Mouse (Mus musculus) liver, embryonic 14.5 days (tissue): ENCODE measurements around the gene Hemk1.

ENCODE experiments used
- CTCF ChIP-seq: IDR thresholded peaks from 2 replicates; pipeline ENCODE4 v1.5.1; 2016; ENCODE audit warnings: antibody characterized with exemption, low read depth, control low read depth
- EP300 ChIP-seq: IDR thresholded peaks from 2 replicates; pipeline ENCODE4 v1.6.1; 2016; ENCODE audit warnings: antibody characterized with exemption, low read depth

- TF ChIP-seq EP300, result no peak
- TF ChIP-seq CTCF, result no peak
These were observed 60.0 kb downstream of the Hemk1 start for GRCm38 (mm10) chr9:107278126-107278525.
